Mouse (Mus musculus) cerebellum, adult 8-10 months (tissue): ENCODE measurements at regions not wholly inside any gene's neighbourhood (a gene's known extent, or its start where the extent isn't known, plus 50 kb on each side); places are given as distances from the start of the nearest gene placed in this dataset.

Experiments used
- DNase-seq: peaks from one replicate; pipeline ENCODE4 v3.0.0; 2022

GRCm38 (mm10) chr15:59215239-59215638, 326.1 kb downstream of the Gm49356 start:
- DNase-seq, result no peak

- DNase-seq, result no peak
Measured at GRCm38 (mm10) chr15:59217481-59217880, 328.4 kb downstream of the Gm49356 start.

- no peak for DNase-seq
Measured at GRCm38 (mm10) chr15:59218916-59219315, 329.8 kb downstream of the Gm49356 start.

GRCm38 (mm10) chr15:59225637-59226036, 336.5 kb downstream of the Gm49356 start:
- DNase-seq, result no peak

- no peak for DNase-seq
Measured at GRCm38 (mm10) chr15:59227293-59227692, 338.2 kb downstream of the Gm49356 start.

- DNase-seq, result no peak
Measured at GRCm38 (mm10) chr15:59230536-59230935, 341.4 kb downstream of the Gm49356 start.

GRCm38 (mm10) chr15:59231703-59232102, 342.6 kb downstream of the Gm49356 start:
- DNase-seq, result no peak

- no peak for DNase-seq
Measured at GRCm38 (mm10) chr15:59232290-59232689, 343.2 kb downstream of the Gm49356 start.

GRCm38 (mm10) chr15:59237446-59238161, 348.5 kb downstream of the Gm49356 start:
- DNase-seq, result no peak

GRCm38 (mm10) chr15:59241752-59242151, 352.7 kb downstream of the Gm49356 start:
- no peak for DNase-seq

- DNase-seq, result no peak
Measured at GRCm38 (mm10) chr15:59245927-59246649, 357.0 kb downstream of the Gm49356 start.

- no peak for DNase-seq
Measured at GRCm38 (mm10) chr15:59248477-59249260, 359.6 kb downstream of the Gm49356 start.

- no peak for DNase-seq
Measured at GRCm38 (mm10) chr15:59261380-59261779, 372.3 kb downstream of the Gm49356 start.

GRCm38 (mm10) chr15:59262380-59262779, 373.3 kb downstream of the Gm49356 start:
- DNase-seq, result no peak

- DNase-seq, result no peak
Measured at GRCm38 (mm10) chr15:59263433-59264328, 374.6 kb downstream of the Gm49356 start.
